Mouse (Mus musculus): ENCODE measurements at regions not wholly inside any gene's neighbourhood (a gene's known extent, or its start where the extent isn't known, plus 50 kb on each side); places are given as distances from the start of the nearest gene placed in this dataset.

DNA sequence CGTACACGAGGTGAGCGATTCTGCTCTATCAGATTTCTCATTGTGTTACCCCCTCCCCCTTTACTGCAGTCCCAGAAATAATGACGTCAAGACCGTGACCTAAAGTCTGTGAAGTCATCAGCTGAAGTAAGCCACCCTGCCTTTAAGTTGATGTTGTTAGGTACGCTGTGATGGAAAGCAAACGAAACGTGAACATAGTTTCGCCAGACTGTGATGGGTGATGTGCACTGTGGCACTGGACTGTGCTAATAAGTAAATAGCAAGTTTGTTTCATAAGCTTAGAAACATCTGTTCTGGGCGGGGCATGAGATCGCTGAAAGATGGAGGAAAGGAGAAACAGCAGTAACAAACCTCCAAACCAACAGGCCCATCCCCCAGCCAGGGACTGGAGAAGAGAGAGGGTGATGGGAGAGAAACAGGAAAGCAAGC, 64.0 kb upstream of the Rap1b start:
- H3K27me3 ChIP-seq (ENCODE audit: control insufficient read depth, insufficient read depth, low read length) = no peaks in the 10 kb centered on the region
- 0 out of 2 replicates have a peak, but pooled peaks cover 11% of the 10 kb centered on the region for H3K4me1 ChIP-seq (ENCODE audit: control insufficient read depth, insufficient read depth, low read length)
- no peaks in the 10 kb centered on the region for H3K36me3 ChIP-seq (ENCODE audit: control insufficient read depth, insufficient read depth, low read length)
- DNase-seq = no peak
- no peak overlapping the region for H3K4me3 ChIP-seq (replicated peaks; ENCODE audit: low read depth, low read length)
- 65% methylated on average over 11 of the region's 11 CpGs for WGBS
- no peak for ATAC-seq (ENCODE audit: low FRiP score, low TSS enrichment)
- H3K9ac ChIP-seq (replicated peaks; ENCODE audit: low read length) = no peak overlapping the region
- no peak overlapping the region for H3K4me2 ChIP-seq (ENCODE audit: low read length)
- no peak overlapping the region for H3K27ac ChIP-seq (replicated peaks; ENCODE audit: low read depth, low read length)
- H3K9me3 ChIP-seq (ENCODE audit: control insufficient read depth, low read length) = no peaks in the 10 kb centered on the region

DNA sequence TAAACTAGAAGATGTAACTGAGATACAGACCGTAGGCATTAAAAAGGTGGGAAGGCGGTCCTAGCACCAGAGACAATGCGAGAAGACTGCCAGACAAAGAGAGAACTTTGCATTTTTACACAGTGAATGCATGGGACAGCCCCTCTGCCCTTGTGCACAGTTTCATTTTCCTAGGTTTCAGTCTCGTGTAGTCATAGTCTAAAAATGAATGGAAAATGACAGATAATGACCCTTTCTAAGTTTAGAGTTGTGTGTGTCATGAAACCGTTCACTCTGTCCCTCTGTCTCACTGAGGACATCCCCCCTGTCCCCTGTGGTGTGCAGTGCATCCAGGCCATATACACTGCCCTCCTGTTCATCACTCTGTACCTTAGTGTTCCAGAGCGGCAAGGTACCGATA, 64.6 kb upstream of the Rap1b start:
- no peaks in the 10 kb centered on the region for H3K36me3 ChIP-seq (ENCODE audit: control insufficient read depth, insufficient read depth, low read length)
- ATAC-seq (ENCODE audit: low FRiP score, low TSS enrichment) = no peak
- H3K27ac ChIP-seq (replicated peaks; ENCODE audit: low read depth, low read length) = no peak overlapping the region
- no peak overlapping the region for H3K4me2 ChIP-seq (ENCODE audit: low read length)
- no peaks in the 10 kb centered on the region for H3K9me3 ChIP-seq (ENCODE audit: control insufficient read depth, low read length)
- no peak for DNase-seq
- no peak overlapping the region for H3K9ac ChIP-seq (replicated peaks; ENCODE audit: low read length)
- no peaks in the 10 kb centered on the region for H3K27me3 ChIP-seq (ENCODE audit: control insufficient read depth, insufficient read depth, low read length)
- 84% methylated on average over 7 of the region's 7 CpGs for WGBS
- H3K4me3 ChIP-seq (replicated peaks; ENCODE audit: low read depth, low read length) = no peak overlapping the region
- 0 out of 2 replicates have a peak, but pooled peaks cover 11% of the 10 kb centered on the region for H3K4me1 ChIP-seq (ENCODE audit: control insufficient read depth, insufficient read depth, low read length)

DNA sequence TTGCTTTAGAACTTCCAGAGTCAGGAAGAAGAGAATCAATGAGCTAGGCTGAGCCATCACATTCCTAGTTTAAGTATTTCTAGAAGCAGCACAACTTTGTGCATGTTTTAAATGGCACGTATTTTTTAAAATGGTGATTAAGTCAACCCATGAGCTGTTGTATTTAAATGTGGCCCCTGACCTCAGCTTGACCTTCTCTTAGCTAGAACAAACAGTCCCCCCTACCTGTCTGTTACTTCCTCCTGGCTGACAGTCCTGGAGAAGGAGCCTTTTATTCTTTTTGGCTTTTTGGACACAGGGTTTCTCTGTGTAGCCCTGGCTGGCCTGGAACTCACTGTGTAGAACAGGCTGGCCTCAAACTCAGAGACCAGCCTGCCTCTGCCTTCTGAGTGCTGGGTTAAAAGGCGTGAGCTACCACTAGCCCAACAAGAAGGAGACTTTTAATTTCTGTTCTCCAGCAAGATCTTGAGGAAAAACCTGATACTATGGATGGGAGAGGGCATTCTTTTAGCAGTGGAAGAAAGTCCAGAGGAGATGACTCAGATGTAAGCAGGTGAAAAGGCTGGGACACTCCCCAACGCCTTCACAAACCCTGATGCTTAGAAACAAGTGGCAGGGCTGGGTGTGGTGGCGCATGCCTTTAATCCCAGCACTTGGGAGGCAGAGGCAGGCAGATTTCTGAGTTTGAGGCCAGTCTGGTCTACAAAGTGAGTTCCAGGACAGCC, 69.3 kb upstream of the Rap1b start:
- 89% methylated on average over 4 of the region's 4 CpGs for WGBS
- Histone ChIP-seq H3K9ac (replicated peaks; ENCODE audit: low read length) (no peak overlapping the region), H3K9me3 (ENCODE audit: control insufficient read depth, low read length) (no peaks in the 10 kb centered on the region), H3K4me1 (ENCODE audit: control insufficient read depth, insufficient read depth, low read length) (no peaks in the 10 kb centered on the region), H3K4me2 (ENCODE audit: low read length) (no peak overlapping the region), H3K36me3 (ENCODE audit: control insufficient read depth, insufficient read depth, low read length) (no peaks in the 10 kb centered on the region), H3K27ac (replicated peaks; ENCODE audit: low read depth, low read length) (no peak overlapping the region), H3K4me3 (replicated peaks; ENCODE audit: low read depth, low read length) (no peak overlapping the region), H3K27me3 (ENCODE audit: control insufficient read depth, insufficient read depth, low read length) (no peaks in the 10 kb centered on the region)
- DNase-seq (no peak), ATAC-seq (ENCODE audit: low FRiP score, low TSS enrichment) (no peak)

DNA sequence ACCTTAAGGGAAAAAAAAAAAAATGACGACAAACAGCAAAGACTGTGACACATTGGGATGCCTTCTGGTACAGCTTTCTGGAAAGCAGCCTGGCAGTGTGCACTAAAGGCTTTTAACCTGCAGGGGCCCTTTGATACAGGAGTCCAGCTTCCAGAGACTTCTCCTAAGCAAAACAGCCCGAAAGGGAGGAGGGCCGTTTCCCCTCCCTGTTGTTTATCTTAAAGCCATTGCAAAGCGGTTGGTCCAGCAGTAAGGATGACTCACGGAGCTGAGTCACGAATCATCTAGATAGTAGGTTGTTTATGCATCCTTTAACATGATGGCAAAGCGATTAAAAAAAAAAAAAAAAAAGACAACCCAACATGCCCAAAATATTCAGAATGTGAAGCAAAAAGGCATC, 70.4 kb upstream of the Rap1b start:
- 77% methylated on average over 7 of the region's 7 CpGs for WGBS
- H3K36me3 ChIP-seq (ENCODE audit: control insufficient read depth, insufficient read depth, low read length) = no peaks in the 10 kb centered on the region

DNA sequence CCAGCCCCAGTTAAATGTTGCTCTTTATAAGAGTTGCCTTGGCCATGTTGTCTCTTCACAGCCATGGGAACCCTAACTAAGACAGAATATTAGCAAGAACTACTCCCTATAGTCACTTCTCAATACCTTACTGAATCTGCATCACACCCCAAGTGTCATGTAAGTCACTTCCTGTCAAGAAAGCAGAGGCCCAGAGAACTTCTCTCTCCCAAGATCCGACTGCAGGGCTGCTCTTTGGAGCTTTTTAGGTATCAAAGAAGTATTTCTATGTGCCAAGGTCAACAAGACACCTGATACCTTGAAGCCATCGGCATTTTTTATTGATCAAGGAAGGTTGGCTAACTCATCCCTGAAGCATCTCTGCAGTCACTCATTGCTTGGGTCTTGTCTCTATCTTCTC, 72.0 kb upstream of the Rap1b start:
- Histone ChIP-seq H3K27me3 (ENCODE audit: control insufficient read depth, insufficient read depth, low read length) (no peaks in the 10 kb centered on the region), H3K9ac (replicated peaks; ENCODE audit: low read length) (no peak overlapping the region), H3K4me1 (ENCODE audit: control insufficient read depth, insufficient read depth, low read length) (no peaks in the 10 kb centered on the region), H3K4me3 (replicated peaks; ENCODE audit: low read depth, low read length) (no peak overlapping the region), H3K36me3 (ENCODE audit: control insufficient read depth, insufficient read depth, low read length) (no peaks in the 10 kb centered on the region), H3K9me3 (ENCODE audit: control insufficient read depth, low read length) (no peaks in the 10 kb centered on the region), H3K27ac (replicated peaks; ENCODE audit: low read depth, low read length) (no peak overlapping the region), H3K4me2 (ENCODE audit: low read length) (no peak overlapping the region)
- WGBS = 81% methylated on average over 2 of the region's 2 CpGs
- ATAC-seq (ENCODE audit: low FRiP score, low TSS enrichment) = no peak
- DNase-seq = no peak

More for the DNA sequence above, 70.4 kb upstream of the Rap1b start:
- no peaks in the 10 kb centered on the region for H3K27me3 ChIP-seq (ENCODE audit: control insufficient read depth, insufficient read depth, low read length)
- no peak for DNase-seq
- H3K4me1 ChIP-seq (ENCODE audit: control insufficient read depth, insufficient read depth, low read length) = no peaks in the 10 kb centered on the region
- no peak overlapping the region for H3K4me2 ChIP-seq (ENCODE audit: low read length)
- H3K4me3 ChIP-seq (replicated peaks; ENCODE audit: low read depth, low read length) = no peak overlapping the region
- no peak for ATAC-seq (ENCODE audit: low FRiP score, low TSS enrichment)
- no peaks in the 10 kb centered on the region for H3K9me3 ChIP-seq (ENCODE audit: control insufficient read depth, low read length)
- no peak overlapping the region for H3K27ac ChIP-seq (replicated peaks; ENCODE audit: low read depth, low read length)
- no peak overlapping the region for H3K9ac ChIP-seq (replicated peaks; ENCODE audit: low read length)

DNA sequence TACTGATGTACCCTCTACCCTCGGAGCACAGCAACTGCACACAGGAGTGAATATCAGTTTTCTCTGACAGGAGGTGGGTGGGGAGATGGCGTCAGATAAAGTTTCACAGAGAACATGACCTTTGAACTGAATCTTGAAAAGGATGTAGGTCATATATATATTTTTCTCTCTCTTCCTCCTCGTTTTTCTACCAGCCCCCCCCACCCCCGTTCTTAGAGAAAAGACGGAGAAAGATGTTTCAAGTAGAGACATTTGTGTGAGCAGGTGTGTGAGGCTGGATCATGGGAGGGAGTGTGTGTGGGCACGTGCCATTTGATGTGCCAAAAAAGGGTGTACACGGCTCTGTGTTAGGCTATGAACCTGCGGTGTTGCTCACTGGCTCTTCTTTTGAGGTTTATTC, 72.8 kb upstream of the Rap1b start:
- H3K4me3 ChIP-seq (replicated peaks; ENCODE audit: low read depth, low read length) = no peak overlapping the region
- H3K9ac ChIP-seq (replicated peaks; ENCODE audit: low read length) = no peak overlapping the region
- no peaks in the 10 kb centered on the region for H3K9me3 ChIP-seq (ENCODE audit: control insufficient read depth, low read length)
- ATAC-seq (ENCODE audit: low FRiP score, low TSS enrichment) = no peak
- H3K4me2 ChIP-seq (ENCODE audit: low read length) = no peak overlapping the region
- H3K27ac ChIP-seq (replicated peaks; ENCODE audit: low read depth, low read length) = no peak overlapping the region
- H3K4me1 ChIP-seq (ENCODE audit: control insufficient read depth, insufficient read depth, low read length) = no peaks in the 10 kb centered on the region
- WGBS = 87% methylated on average over 8 of the region's 8 CpGs
- H3K36me3 ChIP-seq (ENCODE audit: control insufficient read depth, insufficient read depth, low read length) = no peaks in the 10 kb centered on the region
- no peaks in the 10 kb centered on the region for H3K27me3 ChIP-seq (ENCODE audit: control insufficient read depth, insufficient read depth, low read length)
- DNase-seq = no peak

DNA sequence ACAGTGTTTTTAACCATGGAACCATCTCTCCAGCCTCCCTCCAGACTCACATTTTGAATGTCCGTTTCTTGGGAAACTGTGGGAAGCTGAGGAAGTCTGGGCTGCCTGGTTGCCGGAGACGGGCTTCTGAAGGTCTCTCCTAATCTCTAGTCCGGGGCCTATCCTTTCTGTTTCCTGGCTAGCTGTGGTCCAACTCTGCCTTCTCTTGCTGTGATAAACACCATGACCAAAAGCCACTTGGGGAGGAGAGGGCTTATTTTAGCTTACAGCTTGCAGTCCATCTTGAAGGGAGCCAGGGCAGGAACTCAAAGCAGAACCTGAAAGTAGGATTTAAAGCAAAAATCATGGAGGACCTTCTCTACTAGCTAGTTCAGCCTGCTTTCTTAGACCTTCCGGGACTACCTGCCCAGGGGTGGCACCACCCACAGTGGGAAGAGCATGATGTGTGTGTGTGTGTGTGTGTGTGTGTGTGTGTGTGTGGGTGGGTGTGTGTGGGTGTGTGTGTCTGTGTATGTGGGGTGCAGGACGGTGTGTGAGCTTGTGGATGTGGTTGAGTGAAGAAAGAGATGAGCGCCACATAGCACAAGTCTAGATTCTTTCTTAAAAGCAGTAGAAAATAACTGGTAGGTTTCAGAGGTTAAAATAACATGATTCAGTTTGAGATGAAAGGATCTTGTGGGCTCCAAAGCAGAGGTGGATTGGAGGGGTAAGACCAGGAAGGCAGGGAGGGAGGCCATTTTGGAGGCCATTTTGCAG, 73.5 kb upstream of the Rap1b start:
- Histone ChIP-seq H3K27ac (replicated peaks; ENCODE audit: low read depth, low read length) (no peak overlapping the region), H3K36me3 (ENCODE audit: control insufficient read depth, insufficient read depth, low read length) (no peaks in the 10 kb centered on the region), H3K9ac (replicated peaks; ENCODE audit: low read length) (no peak overlapping the region), H3K27me3 (ENCODE audit: control insufficient read depth, insufficient read depth, low read length) (no peaks in the 10 kb centered on the region), H3K9me3 (ENCODE audit: control insufficient read depth, low read length) (no peaks in the 10 kb centered on the region), H3K4me1 (ENCODE audit: control insufficient read depth, insufficient read depth, low read length) (no peaks in the 10 kb centered on the region), H3K4me2 (ENCODE audit: low read length) (no peak overlapping the region), H3K4me3 (replicated peaks; ENCODE audit: low read depth, low read length) (no peak overlapping the region)
- WGBS = 89% methylated on average over 7 of the region's 7 CpGs
- ATAC-seq (ENCODE audit: low FRiP score, low TSS enrichment) (no peak), DNase-seq (no peak)

DNA sequence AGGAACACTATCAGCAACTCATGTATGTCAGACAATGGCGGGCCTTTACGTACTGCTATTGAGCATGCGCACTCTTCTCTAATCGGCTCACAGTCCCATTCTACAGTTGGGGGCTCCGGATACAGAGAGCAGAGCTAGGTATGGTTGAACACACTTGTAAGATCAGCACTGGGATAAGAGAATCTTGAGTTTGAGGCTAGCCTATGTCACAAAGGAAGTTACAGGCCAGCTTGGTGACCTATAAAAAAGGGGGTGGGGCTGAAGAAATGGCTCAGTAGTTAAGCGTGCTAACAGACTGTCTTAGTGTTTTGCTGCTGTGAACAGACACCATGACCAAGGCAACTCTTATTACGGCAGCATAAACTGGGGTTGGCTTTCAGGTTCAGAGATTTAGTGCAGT, 79.4 kb upstream of the Rap1b start:
- Histone ChIP-seq H3K36me3 (ENCODE audit: control insufficient read depth, insufficient read depth, low read length) (no peaks in the 10 kb centered on the region), H3K27me3 (ENCODE audit: control insufficient read depth, insufficient read depth, low read length) (no peaks in the 10 kb centered on the region), H3K4me1 (ENCODE audit: control insufficient read depth, insufficient read depth, low read length) (no peaks in the 10 kb centered on the region), H3K27ac (replicated peaks; ENCODE audit: low read depth, low read length) (no peak overlapping the region), H3K9ac (replicated peaks; ENCODE audit: low read length) (no peak overlapping the region), H3K4me3 (replicated peaks; ENCODE audit: low read depth, low read length) (no peak overlapping the region), H3K9me3 (ENCODE audit: control insufficient read depth, low read length) (no peaks in the 10 kb centered on the region), H3K4me2 (ENCODE audit: low read length) (no peak overlapping the region)
- ATAC-seq (ENCODE audit: low FRiP score, low TSS enrichment) (no peak), DNase-seq (no peak)
- 94% methylated on average over 7 of the region's 7 CpGs for WGBS

Data from midbrain, embryonic 14.5 days (tissue).